Mouse (Mus musculus) ES-E14 (cell line): ENCODE data around the gene Wnt1. TPM values are rescaled to one million over a fixed set of nuclear protein-coding genes. Genes with fewer than 3 reads are reported as not detected.

ENCODE experiments used
- DNase-seq: peaks from one replicate; pipeline ENCODE4 v3.0.0-alpha.2; 2013; ENCODE audit warnings: low read depth, low spot score
- H3K27ac ChIP-seq: 2 replicates; pipeline ENCODE4 v1.5.1; 2012; ENCODE audit warnings: low read depth, mild to moderate bottlenecking, low read length, moderate library complexity, mixed read lengths; ENCODE audit not compliant: poor library complexity, insufficient read depth, severe bottlenecking
- H3K36me3 ChIP-seq: 2 replicates; pipeline ENCODE4 v1.6.1; 2012; ENCODE audit warnings: mild to moderate bottlenecking, low read length, moderate library complexity, mixed read lengths; ENCODE audit not compliant: control insufficient read depth, poor library complexity, insufficient read depth, severe bottlenecking
- H3K4me1 ChIP-seq, 2 experiments: fragments of 150-350 bp in 1 of 2; sonication (generic) in 1 of 2; 2 replicates each; pipeline ENCODE4 v1.6.1; 2012; ENCODE audit warnings: low read length in 2 of 2, mild to moderate bottlenecking in 1 of 2, mixed read lengths in 1 of 2; ENCODE audit not compliant: control insufficient read depth in 2 of 2, insufficient read depth in 2 of 2, poor library complexity in 1 of 2
- H3K4me3 ChIP-seq, 2 experiments: fragments of 150-350 bp in 1 of 2; sonication (generic) in 1 of 2; 2 replicates each; pipeline ENCODE4 v1.5.1; 2012; ENCODE audit warnings: low read length in 2 of 2, low read depth in 1 of 2, mild to moderate bottlenecking in 1 of 2, mixed read lengths in 1 of 2; ENCODE audit not compliant: insufficient read depth in 1 of 2, poor library complexity in 1 of 2, severe bottlenecking in 1 of 2
- H3K9ac ChIP-seq: 2 replicates; pipeline ENCODE4 v1.6.1; 2012; ENCODE audit warnings: low read depth, mild to moderate bottlenecking, low read length, mixed read lengths; ENCODE audit not compliant: poor library complexity, insufficient read depth, severe bottlenecking
- H3K9me3 ChIP-seq: fragments of 150-350 bp; sonication (generic); 2 replicates; pipeline ENCODE4 v1.6.1; 2012; ENCODE audit warnings: low read depth, mild to moderate bottlenecking, low read length; ENCODE audit not compliant: control insufficient read depth, insufficient read depth
- CHD2 ChIP-seq: IDR thresholded peaks from 2 replicates; pipeline ENCODE4 v1.6.1; 2014; ENCODE audit warnings: mild to moderate bottlenecking, low read depth, low read length, inconsistent platforms
- HCFC1 ChIP-seq: IDR thresholded peaks from 2 replicates; pipeline ENCODE4 v1.6.1; 2012; ENCODE audit warnings: low read length, inconsistent platforms, borderline replicate concordance; ENCODE audit not compliant: insufficient read depth
- MAFK ChIP-seq: IDR thresholded peaks from 2 replicates; pipeline ENCODE4 v1.6.1; 2014; ENCODE audit warnings: mild to moderate bottlenecking, low read depth, low read length, inconsistent platforms; ENCODE audit not compliant: insufficient read depth
- ZC3H11A ChIP-seq: IDR thresholded peaks from 2 replicates; pipeline ENCODE4 v1.6.1; 2012; ENCODE audit warnings: low read depth, mild to moderate bottlenecking, inconsistent platforms, low read length, borderline replicate concordance
- ZNF384 ChIP-seq: IDR thresholded peaks from 2 replicates; pipeline ENCODE4 v1.6.1; 2012; ENCODE audit warnings: low read depth, low read length, inconsistent platforms
- in situ Hi-C, 2 experiments: fragments of 600-800 bp; cut with MboI; formaldehyde crosslinking; loops; one replicate each; pipeline ENCODE4 v1.15.1; 2025; ENCODE audit warnings: low sequenced_read_pairs in 2 of 2, inconsistent platforms in 1 of 2; ENCODE audit not compliant: unreplicated experiment in 2 of 2
- total RNA-seq: library from RNA; depleted of rRNA; stranded (reverse); fragments of 300-350 nt; gene quantifications from 2 replicates; pipeline ENCODE4 v1.2.3, GENCODE M21; 2012

Gene Wnt1
- total RNA-seq, 1 experiment: not detected

GRCm38 (mm10) chr15:98771813-98772425 lies 17.7 kb upstream of the Wnt1 start:
- no peak overlapping the region for H3K27ac ChIP-seq
- no peak overlapping the region for H3K9ac ChIP-seq
- no peaks in the 10 kb centered on the region for H3K36me3 ChIP-seq
- TF ChIP-seq MAFK: no peak
- no peak for TF ChIP-seq ZNF384
- TF ChIP-seq HCFC1: no peak
- TF ChIP-seq ZC3H11A: no peak
- TF ChIP-seq CHD2: no peak
- H3K4me3 ChIP-seq: peak overlapping the region; percentile 26 to 33; a peak in 3 of 4 replicates
- H3K4me1 ChIP-seq: peaks cover 0 to 12% of the 10 kb centered on the region in 2 experiments; a peak in 2 of 4 replicates
- in situ Hi-C loops: no loop called here
- DNase-seq: no peak
- H3K9me3 ChIP-seq: no peaks in the 10 kb centered on the region

GRCm38 (mm10) chr15:98772511-98773211 lies 17.0 kb upstream of the Wnt1 start:
- no peak for DNase-seq
- TF ChIP-seq CHD2: no peak
- TF ChIP-seq ZC3H11A: no peak
- TF ChIP-seq MAFK: no peak
- TF ChIP-seq HCFC1: no peak
- no peak for TF ChIP-seq ZNF384
- Histone ChIP-seq H3K4me1 (peaks cover 0 to 14% of the 10 kb centered on the region in 2 experiments; a peak in 2 of 4 replicates), H3K4me3 (peak overlapping the region; percentile 26 to 33; a peak in 3 of 4 replicates), H3K9me3 (no peaks in the 10 kb centered on the region), H3K27ac (no peak overlapping the region), H3K9ac (peak overlapping the region; percentile 22; the same call in 1 of the 2 replicates), H3K36me3 (no peaks in the 10 kb centered on the region)
- in situ Hi-C loops: no loop called here

DNA sequence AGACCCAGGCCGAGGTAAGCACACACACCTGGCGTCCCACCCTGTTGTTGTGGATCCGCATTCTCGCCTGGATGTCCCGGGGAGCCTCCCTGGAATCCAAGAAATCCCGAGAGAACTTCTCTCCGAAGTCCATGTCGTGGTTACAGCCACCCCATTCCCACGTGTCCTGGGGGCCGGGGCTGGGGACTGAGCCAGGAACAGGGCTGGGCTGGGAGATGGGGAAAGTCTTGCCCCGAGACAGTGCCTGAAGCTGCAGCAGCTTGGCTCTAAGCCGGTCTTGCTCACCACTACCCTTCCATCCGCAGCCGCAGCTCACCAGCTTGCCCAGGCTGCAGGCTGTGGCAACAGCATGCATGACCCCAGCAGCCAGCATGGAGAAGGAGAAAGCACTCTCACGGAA lies 15.6 kb upstream of the Wnt1 start:
- Histone ChIP-seq H3K27ac (no peak overlapping the region), H3K36me3 (no peaks in the 10 kb centered on the region), H3K4me3 (no peak overlapping the region), H3K4me1 (peaks cover 0 to 18% of the 10 kb centered on the region in 2 experiments; a peak in 2 of 4 replicates), H3K9me3 (no peaks in the 10 kb centered on the region), H3K9ac (no peak overlapping the region)
- TF ChIP-seq ZC3H11A (no peak), CHD2 (no peak), ZNF384 (no peak), HCFC1 (no peak), MAFK (no peak)
- DNase-seq: no peak
- in situ Hi-C loops: no loop called here

DNA sequence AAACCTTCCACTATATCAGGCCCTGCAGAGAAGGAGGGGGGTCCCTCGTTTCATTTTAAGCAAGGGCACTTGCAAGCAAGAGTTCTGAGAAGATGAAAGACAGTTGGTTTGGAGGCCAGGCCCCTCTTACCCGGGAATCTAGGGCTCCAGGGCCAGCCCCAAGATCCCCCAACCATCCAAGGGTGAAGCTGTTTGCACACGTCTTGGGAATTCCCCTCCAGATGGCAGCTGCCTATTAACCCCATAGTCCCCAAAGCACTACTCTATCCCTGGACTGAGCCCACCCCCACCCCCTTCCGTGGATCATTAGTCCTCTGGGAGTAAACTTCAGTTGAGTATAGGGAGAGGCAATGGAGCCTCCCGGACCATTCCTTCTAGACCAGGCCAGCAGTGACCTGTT lies 14.1 kb upstream of the Wnt1 start:
- no peak overlapping the region for H3K27ac ChIP-seq
- H3K4me3 ChIP-seq: no peak overlapping the region
- no peak overlapping the region for H3K9ac ChIP-seq
- H3K4me1 ChIP-seq: peaks cover 0 to 21% of the 10 kb centered on the region in 2 experiments; a peak in 2 of 4 replicates
- in situ Hi-C loops: loop anchor here (5.0 to 25.0 kb wide), 2 partner anchors 312 to 322 kb away; partner anchors contain the start of genes C1ql4 (in 1 of the 2) and Dnajc22 (in 1 of the 2)
- no peaks in the 10 kb centered on the region for H3K9me3 ChIP-seq
- no peak for DNase-seq
- no peaks in the 10 kb centered on the region for H3K36me3 ChIP-seq
- TF ChIP-seq CHD2: no peak
- no peak for TF ChIP-seq ZC3H11A
- TF ChIP-seq MAFK: no peak
- TF ChIP-seq HCFC1: no peak
- no peak for TF ChIP-seq ZNF384
